Mouse (Mus musculus) frontal cortex, postnatal 36 days (tissue): Measurements from ENCODE around the gene Emg1.
A peak's percentile ranks its signal among the peaks of the same experiment; 100 is the strongest.

Source experiments
- DNase-seq, 2 experiments: peaks; one replicate each; pipeline ENCODE4 v3.0.0; 2022; ENCODE audit warnings: low spot score in 2 of 2

The Emg1 gene

GRCm38 (mm10) chr6:124740888-124741761 is 29.1 kb upstream of the Emg1 start, which contains the start of gene Grcc10:
Grcc10 (minus strand) TSS chr6:124741374.
- DNase-seq: peak; percentile 89 to 93

GRCm38 (mm10) chr6:124740211-124740887 is 28.4 kb upstream of the Emg1 start:
- no peak for DNase-seq

- no peak for DNase-seq
These were observed 27.3 kb upstream of the Emg1 start for GRCm38 (mm10) chr6:124739231-124739796.

GRCm38 (mm10) chr6:124738511-124739023 is 26.6 kb upstream of the Emg1 start, which contains the start of gene Ptpn6:
Ptpn6 (minus strand) TSS chr6:124738714.
- no peak for DNase-seq

GRCm38 (mm10) chr6:124737040-124737439 is 25.1 kb upstream of the Emg1 start:
- DNase-seq: peak in 1 of 2 experiments; percentile 55

- no peak for DNase-seq
These were observed 22.4 kb upstream of the Emg1 start for GRCm38 (mm10) chr6:124734417-124734816.

GRCm38 (mm10) chr6:124732476-124733370 is 20.7 kb upstream of the Emg1 start:
- DNase-seq: no peak

- no peak for DNase-seq
These were observed 19.1 kb upstream of the Emg1 start for GRCm38 (mm10) chr6:124731038-124731437.

GRCm38 (mm10) chr6:124729850-124730705 is 18.1 kb upstream of the Emg1 start:
- DNase-seq: no peak

GRCm38 (mm10) chr6:124728621-124729020 is 16.6 kb upstream of the Emg1 start:
- no peak for DNase-seq

GRCm38 (mm10) chr6:124724472-124724871 is 12.5 kb upstream of the Emg1 start:
- DNase-seq: no peak

GRCm38 (mm10) chr6:124723541-124723940 is 11.6 kb upstream of the Emg1 start:
- DNase-seq: no peak

- DNase-seq: no peak
These were observed 11.0 kb upstream of the Emg1 start for GRCm38 (mm10) chr6:124722876-124723473.

- DNase-seq: no peak
These were observed 8.9 kb upstream of the Emg1 start for GRCm38 (mm10) chr6:124720904-124721303.

- no peak for DNase-seq
These were observed 7.5 kb upstream of the Emg1 start for GRCm38 (mm10) chr6:124719354-124719978.

GRCm38 (mm10) chr6:124718703-124719102 is 6.7 kb upstream of the Emg1 start:
- no peak for DNase-seq

- no peak for DNase-seq
These were observed 6.0 kb upstream of the Emg1 start for GRCm38 (mm10) chr6:124717968-124718367.

GRCm38 (mm10) chr6:124716864-124717490 is 5.0 kb upstream of the Emg1 start:
- no peak for DNase-seq

- DNase-seq: no peak
These were observed 940 bp upstream of the Emg1 start for GRCm38 (mm10) chr6:124712918-124713317.
